Mouse (Mus musculus): ENCODE measurements around the gene Perm1. TPM values are rescaled to one million over a fixed set of nuclear protein-coding genes. Genes with fewer than 3 reads are reported as not detected.

Perm1 gene
- polyA plus RNA-seq, 1 experiment from 2014 or later, result 0.08 TPM

GRCm38 (mm10) chr4:156252140-156252539, 36.5 kb downstream of the Perm1 start:
- Histone ChIP-seq H3K27ac (ENCODE audit: low read depth) (peak overlapping the region; percentile 60), H3K4me3 (ENCODE audit: low read depth, low read length) (peak overlapping the region; percentile 4), H3K27me3 (ENCODE audit: insufficient read depth, low read length) (peaks cover 17% of the 10 kb centered on the region), H3K36me3 (replicated peaks; ENCODE audit: insufficient read depth, low read length) (peaks cover 39% of the 10 kb centered on the region), H3K4me2 (ENCODE audit: low read depth, low read length) (peak overlapping the region; percentile 58), H3K4me1 (ENCODE audit: insufficient read depth) (peaks cover 25% of the 10 kb centered on the region), H3K9me3 (ENCODE audit: low read length) (no peaks in the 10 kb centered on the region), H3K9ac (replicated peaks) (peak overlapping the region; percentile 23; the same call in 1 of the 2 replicates)
- TF ChIP-seq EP300 (IDR thresholded peaks at IDR 0.05; ENCODE audit: low read depth), result no peak
- 33% methylated on average over 7 of the region's 7 CpGs for WGBS (ENCODE audit: insufficient replicate concordance)
- ATAC-seq, result peak; percentile 22; the same call in 1 of the 2 replicates
- DNase-seq, result no peak

- Histone ChIP-seq H3K27me3 (ENCODE audit: insufficient read depth, low read length) (peaks cover 17% of the 10 kb centered on the region), H3K4me2 (ENCODE audit: low read depth, low read length) (peak overlapping the region; percentile 58), H3K9me3 (ENCODE audit: low read length) (no peaks in the 10 kb centered on the region), H3K27ac (ENCODE audit: low read depth) (peak overlapping the region; percentile 60), H3K4me3 (ENCODE audit: low read depth, low read length) (peak overlapping the region; percentile 4), H3K36me3 (replicated peaks; ENCODE audit: insufficient read depth, low read length) (peaks cover 34% of the 10 kb centered on the region), H3K4me1 (ENCODE audit: insufficient read depth) (peaks cover 25% of the 10 kb centered on the region), H3K9ac (replicated peaks) (peak overlapping the region; percentile 23)
- TF ChIP-seq CTCF (IDR thresholded peaks at IDR 0.05; ENCODE audit: low read depth), result no peak
- TF ChIP-seq EP300 (IDR thresholded peaks at IDR 0.05; ENCODE audit: low read depth), result no peak
- DNase-seq, result no peak
- WGBS (ENCODE audit: insufficient replicate concordance), result 26% methylated on average over 3 of the region's 3 CpGs
- 0 out of 2 replicates have a peak, but pooled peaks have one; percentile 12 for ATAC-seq
Measured at GRCm38 (mm10) chr4:156252619-156253018, 37.0 kb downstream of the Perm1 start.

- H3K9me3 ChIP-seq (ENCODE audit: low read length), result no peaks in the 10 kb centered on the region
- H3K36me3 ChIP-seq (replicated peaks; ENCODE audit: insufficient read depth, low read length), result peaks cover 30% of the 10 kb centered on the region
- peak; percentile 81 for ATAC-seq
- peak overlapping the region; percentile 60 for H3K27ac ChIP-seq (ENCODE audit: low read depth)
- H3K4me2 ChIP-seq (ENCODE audit: low read depth, low read length), result peak overlapping the region; percentile 58
- H3K4me3 ChIP-seq (ENCODE audit: low read depth, low read length), result peak overlapping the region; percentile 4
- H3K27me3 ChIP-seq (ENCODE audit: insufficient read depth, low read length), result peaks cover 17% of the 10 kb centered on the region
- H3K9ac ChIP-seq (replicated peaks), result peak overlapping the region; percentile 23; the same call in 1 of the 2 replicates
- DNase-seq, result peak; percentile 62
- WGBS (ENCODE audit: insufficient replicate concordance), result 32% methylated on average over 7 of the region's 7 CpGs
- H3K4me1 ChIP-seq (ENCODE audit: insufficient read depth), result peaks cover 25% of the 10 kb centered on the region
- peak; percentile 99 for TF ChIP-seq EP300 (IDR thresholded peaks at IDR 0.05; ENCODE audit: low read depth)
- TF ChIP-seq CTCF (IDR thresholded peaks at IDR 0.05; ENCODE audit: low read depth), result no peak
Measured at GRCm38 (mm10) chr4:156253043-156253442, 37.4 kb downstream of the Perm1 start.

- H3K27ac ChIP-seq (ENCODE audit: low read depth), result peak overlapping the region; percentile 62
- TF ChIP-seq EP300 (IDR thresholded peaks at IDR 0.05; ENCODE audit: low read depth) (no peak), CTCF (IDR thresholded peaks at IDR 0.05; ENCODE audit: low read depth) (no peak)
- peak overlapping the region; percentile 70 for H3K4me2 ChIP-seq (ENCODE audit: low read depth, low read length)
- H3K9me3 ChIP-seq (ENCODE audit: low read length), result no peaks in the 10 kb centered on the region
- H3K36me3 ChIP-seq (replicated peaks; ENCODE audit: insufficient read depth, low read length), result peaks cover 15% of the 10 kb centered on the region
- 5% methylated on average over 25 of the region's 30 CpGs for WGBS (ENCODE audit: insufficient replicate concordance)
- peaks cover 25% of the 10 kb centered on the region for H3K4me1 ChIP-seq (ENCODE audit: insufficient read depth)
- DNase-seq, result peak; percentile 67
- peak overlapping the region; percentile 60 for H3K9ac ChIP-seq (replicated peaks)
- peak overlapping the region; percentile 52 for H3K4me3 ChIP-seq (ENCODE audit: low read depth, low read length)
- ATAC-seq, result peak; percentile 71
- peaks cover 17% of the 10 kb centered on the region for H3K27me3 ChIP-seq (ENCODE audit: insufficient read depth, low read length)
Measured at GRCm38 (mm10) chr4:156254361-156255077, 38.9 kb downstream of the Perm1 start.

GRCm38 (mm10) chr4:156255078-156255839, 39.6 kb downstream of the Perm1 start, which contains the start of gene Samd11:
Samd11 (minus strand) TSS chr4:156255657.
- Histone ChIP-seq H3K9me3 (ENCODE audit: low read length) (no peaks in the 10 kb centered on the region), H3K27ac (ENCODE audit: low read depth) (peak within 1 kb of the TSS; percentile 62), H3K4me2 (ENCODE audit: low read depth, low read length) (peak within 1 kb of the TSS; percentile 70), H3K4me3 (ENCODE audit: low read depth, low read length) (peak within 1 kb of the TSS; percentile 52), H3K9ac (replicated peaks) (peak within 1 kb of the TSS; percentile 60), H3K36me3 (replicated peaks; ENCODE audit: insufficient read depth, low read length) (peaks cover 13% of the 10 kb centered on the region), H3K27me3 (ENCODE audit: insufficient read depth, low read length) (peaks cover 17% of the 10 kb centered on the region), H3K4me1 (ENCODE audit: insufficient read depth) (peaks cover 25% of the 10 kb centered on the region)
- peak; percentile 35 for ATAC-seq
- peak; percentile 36 for DNase-seq
- 7% methylated on average over 26 of the region's 26 CpGs for WGBS (ENCODE audit: insufficient replicate concordance)
- no peak for TF ChIP-seq EP300 (IDR thresholded peaks at IDR 0.05; ENCODE audit: low read depth)
- no peak for TF ChIP-seq CTCF (IDR thresholded peaks at IDR 0.05; ENCODE audit: low read depth)

Small RNA genes within 50 kb of the gene (microRNA-seq; reads per million reads assigned to microRNA genes)
- 1.6 reads per million for gene Mir7658

Other genes starting within 250 kb of the Perm1 start
- gene B3galt6, start 223.2 kb upstream of the Perm1 start, polyA plus RNA-seq (2015; fragmentation: Nextera tagmentation; extraction: Ambion mirVana), result 3.5 and 4.7 TPM in 2 replicates
- 91.5 and 94.2 TPM in 2 replicates for gene Sdf4, start 223.0 kb upstream of the Perm1 start, polyA plus RNA-seq (2015; fragmentation: Nextera tagmentation; extraction: Ambion mirVana)
- 0.26 and 0.36 TPM in 2 replicates for gene Tnfrsf4, start 202.0 kb upstream of the Perm1 start, polyA plus RNA-seq (2015; fragmentation: Nextera tagmentation; extraction: Ambion mirVana)
- 0.78 and 1.2 TPM in 2 replicates for gene Tnfrsf18, start 189.7 kb upstream of the Perm1 start, polyA plus RNA-seq (2015; fragmentation: Nextera tagmentation; extraction: Ambion mirVana)
- gene Ttll10, start 156.5 kb upstream of the Perm1 start, polyA plus RNA-seq (2015; fragmentation: Nextera tagmentation; extraction: Ambion mirVana), result 0.15 and 0.31 TPM in 2 replicates
- gene 9430015G10Rik, start 105.9 kb upstream of the Perm1 start, polyA plus RNA-seq (2015; fragmentation: Nextera tagmentation; extraction: Ambion mirVana), result 3.1 and 3.9 TPM in 2 replicates
- gene Rnf223, start 85.4 kb upstream of the Perm1 start, polyA plus RNA-seq (2015; fragmentation: Nextera tagmentation; extraction: Ambion mirVana), result 0.06 and 0.07 TPM in 2 replicates
- gene Agrn, start 18.4 kb upstream of the Perm1 start, polyA plus RNA-seq (2015; fragmentation: Nextera tagmentation; extraction: Ambion mirVana), result 4.4 and 5.2 TPM in 2 replicates
- 33.0 and 39.8 TPM in 2 replicates for gene Isg15, start 15.1 kb upstream of the Perm1 start, polyA plus RNA-seq (2015; fragmentation: Nextera tagmentation; extraction: Ambion mirVana)
- gene AW011738, start 12.6 kb upstream of the Perm1 start, polyA plus RNA-seq (2015; fragmentation: Nextera tagmentation; extraction: Ambion mirVana), result 1.7 and 1.9 TPM in 2 replicates
- gene Plekhn1, start 19.0 kb downstream of the Perm1 start, polyA plus RNA-seq (2015; fragmentation: Nextera tagmentation; extraction: Ambion mirVana), result 2.0 and 2.3 TPM in 2 replicates
- 20.5 and 22.3 TPM in 2 replicates for gene Noc2l, start 20.1 kb downstream of the Perm1 start, polyA plus RNA-seq (2015; fragmentation: Nextera tagmentation; extraction: Ambion mirVana)
- gene Samd11, start 39.8 kb downstream of the Perm1 start, polyA plus RNA-seq (2015; fragmentation: Nextera tagmentation; extraction: Ambion mirVana), result 9.7 and 10.3 TPM in 2 replicates
- not detected in 2 replicates for gene Vmn2r-ps159, start 115.2 kb downstream of the Perm1 start, polyA plus RNA-seq (2015; fragmentation: Nextera tagmentation; extraction: Ambion mirVana)